Mouse (Mus musculus) 3T3-L1 (cell line): ENCODE measurements around the gene Olfr1490.
"Not testable (repeated sequence)": the region's sequence is repeated elsewhere in the genome, so short reads cannot be mapped to it uniquely, and the experiment has no call there.

ENCODE experiments used
- DNase-seq: peaks from one replicate; pipeline ENCODE4 v3.0.0-alpha.2; 2015; ENCODE audit warnings: low read depth, low spot score

Olfr1490 gene

DNA sequence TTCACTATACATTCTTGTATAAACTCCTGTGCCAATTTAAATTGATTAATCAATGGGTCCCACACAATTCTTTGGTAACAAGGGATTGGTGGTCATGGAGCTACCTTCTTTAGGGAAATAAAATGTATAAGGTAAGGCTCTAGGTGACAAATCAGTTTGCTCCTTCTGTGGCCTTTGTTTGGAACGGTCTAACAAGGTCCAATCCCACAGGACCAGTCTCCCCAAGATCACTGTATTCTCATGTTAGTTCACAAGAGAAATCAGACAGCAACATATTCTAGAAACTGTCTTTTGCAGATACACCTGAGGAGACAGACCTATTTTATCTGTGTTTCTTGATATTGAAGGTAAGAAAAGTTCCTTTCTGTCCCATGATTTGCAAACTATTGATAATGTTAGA lies at the start of gene Olfr1490:
Olfr1490 (plus strand) TSS at position 301 of the 400 bp plus-strand sequence.
- DNase-seq: no peak

DNA sequence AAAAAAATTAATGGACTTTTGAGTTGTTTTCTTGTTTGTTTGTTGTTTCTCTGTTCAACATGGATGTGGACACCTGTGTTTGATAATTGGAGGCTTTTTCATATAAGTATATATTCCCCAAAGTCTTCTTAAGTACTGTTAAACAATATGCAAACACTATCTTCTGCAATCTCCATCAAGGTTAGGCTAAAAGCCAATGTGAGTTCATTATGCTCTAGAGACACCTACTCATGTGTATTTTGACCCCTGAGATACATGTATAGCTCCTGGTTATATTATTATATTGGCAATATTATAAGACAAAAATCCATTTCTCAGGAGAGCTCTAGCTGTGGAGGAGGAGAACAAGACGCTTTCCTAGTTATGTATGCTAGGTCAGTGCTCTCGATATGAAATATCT lies 33.8 kb upstream of the Olfr1490 start, which contains the start of gene Olfr1487:
Olfr1487 (plus strand) TSS at position 301 of the 400 bp plus-strand sequence.
- not testable (repeated sequence) for DNase-seq

DNA sequence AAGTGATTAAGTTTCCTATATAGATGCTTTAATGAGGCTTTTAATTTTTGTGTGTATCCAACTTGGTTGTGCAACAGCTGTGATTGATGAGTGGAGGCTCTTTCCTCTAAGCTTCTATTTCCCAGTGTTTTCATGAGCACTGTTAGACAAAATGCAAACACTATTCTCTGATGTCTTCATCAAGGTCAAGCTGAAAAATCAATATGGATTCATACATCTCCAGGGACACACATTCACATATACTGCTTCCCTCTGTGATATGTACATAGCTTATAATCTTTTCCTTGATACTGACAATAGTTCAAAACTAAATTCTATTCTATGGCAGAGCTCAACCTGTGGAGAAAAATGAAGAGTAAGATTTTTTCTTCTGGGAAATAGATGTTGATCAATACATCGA lies 19.6 kb upstream of the Olfr1490 start, which contains the start of gene Olfr1489:
Olfr1489 (plus strand) TSS at position 301 of the 400 bp plus-strand sequence.
- DNase-seq: no peak

DNA sequence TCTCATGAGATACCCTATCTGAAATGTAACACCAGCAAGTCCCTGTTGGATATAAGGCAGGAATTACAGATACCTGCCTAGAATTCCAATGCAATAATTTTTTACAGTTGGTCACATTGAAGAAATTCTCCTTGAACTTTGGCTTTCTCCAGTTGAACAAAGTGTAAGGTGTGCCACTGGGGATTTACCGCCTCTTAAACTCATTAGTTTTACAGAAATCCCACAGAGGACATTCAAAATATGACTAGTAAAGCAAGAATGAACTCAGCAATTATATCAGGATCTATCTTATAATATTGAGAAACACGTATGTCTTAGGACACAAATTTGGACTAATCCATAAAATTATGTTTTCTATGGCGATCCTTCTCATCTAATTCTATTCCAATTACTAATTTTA lies 46.1 kb downstream of the Olfr1490 start, which contains the start of gene Olfr1491:
Olfr1491 (plus strand) TSS at position 301 of the 400 bp plus-strand sequence.
- DNase-seq: no peak
